Mouse (Mus musculus) ES-E14 (cell line): Measurements from ENCODE around the gene Gstp1.
A peak's percentile ranks its signal among the peaks of the same experiment; 100 is the strongest.

ENCODE experiments used
- CHD2 ChIP-seq: IDR thresholded peaks from 2 replicates; pipeline ENCODE4 v1.6.1; 2014; ENCODE audit warnings: mild to moderate bottlenecking, low read depth, low read length, inconsistent platforms
- HCFC1 ChIP-seq: IDR thresholded peaks from 2 replicates; pipeline ENCODE4 v1.6.1; 2012; ENCODE audit warnings: low read length, inconsistent platforms, borderline replicate concordance; ENCODE audit not compliant: insufficient read depth
- MAFK ChIP-seq: IDR thresholded peaks from 2 replicates; pipeline ENCODE4 v1.6.1; 2014; ENCODE audit warnings: mild to moderate bottlenecking, low read depth, low read length, inconsistent platforms; ENCODE audit not compliant: insufficient read depth
- ZC3H11A ChIP-seq: IDR thresholded peaks from 2 replicates; pipeline ENCODE4 v1.6.1; 2012; ENCODE audit warnings: low read depth, mild to moderate bottlenecking, inconsistent platforms, low read length, borderline replicate concordance
- ZNF384 ChIP-seq: IDR thresholded peaks from 2 replicates; pipeline ENCODE4 v1.6.1; 2012; ENCODE audit warnings: low read depth, low read length, inconsistent platforms

DNA sequence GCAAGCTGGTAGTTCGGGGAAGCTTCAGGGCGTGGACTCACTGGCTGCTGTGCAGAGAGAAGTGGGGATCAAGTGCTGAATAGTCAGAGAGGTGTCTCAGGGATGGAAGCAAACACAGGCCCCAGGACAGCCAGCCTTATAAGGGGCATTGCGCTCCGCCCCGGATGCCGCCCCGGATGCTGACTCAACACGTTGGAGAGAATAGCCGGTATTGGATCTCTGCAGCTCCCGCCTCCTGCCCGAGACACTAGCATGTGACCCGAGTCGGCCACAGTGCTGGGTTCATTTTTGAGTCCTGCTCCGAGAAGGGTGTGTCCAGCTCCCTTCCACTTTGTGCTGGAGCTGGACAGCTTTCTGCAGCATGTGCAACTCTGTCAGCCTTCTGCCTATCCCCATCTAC, 4.3 kb upstream of the Gstp1 start:
- TF ChIP-seq CHD2, result no peak
- no peak; the same call in 1 of the 2 replicates for TF ChIP-seq HCFC1
- TF ChIP-seq MAFK, result peak; percentile 91
- no peak for TF ChIP-seq ZC3H11A
- no peak for TF ChIP-seq ZNF384
